Mouse (Mus musculus) neural tube, embryonic 15.5 days (tissue): ENCODE data around the gene Fgfr2. TPM values are rescaled to one million over a fixed set of nuclear protein-coding genes. Genes with fewer than 3 reads are reported as not detected.
A peak's percentile ranks its signal among the peaks of the same experiment; 100 is the strongest.

Experiments used
- ATAC-seq: fragments of 200-750 bp; cut with Nextera tagmentation; 2 replicates; pipeline ENCODE4 v1.8.0; 2017; ENCODE audit warnings: mild to moderate bottlenecking, moderate TSS enrichment, moderate library complexity; ENCODE audit not compliant: low FRiP score
- H3K27ac ChIP-seq: fragments of 300-500 bp; sonication (generic); replicated peaks from 2 replicates; pipeline ENCODE4 v1.5.1; 2015; ENCODE audit warnings: mild to moderate bottlenecking, inconsistent platforms
- H3K27me3 ChIP-seq: fragments of 300-500 bp; sonication (generic); replicated peaks from 2 replicates; pipeline ENCODE4 v1.6.1; 2015; ENCODE audit warnings: inconsistent platforms
- H3K36me3 ChIP-seq: fragments of 300-500 bp; sonication (generic); 2 replicates; pipeline ENCODE4 v1.6.1; 2015; ENCODE audit warnings: inconsistent platforms
- H3K4me1 ChIP-seq: fragments of 300-500 bp; sonication (generic); 2 replicates; pipeline ENCODE4 v1.6.1; 2015; ENCODE audit warnings: inconsistent platforms
- H3K4me2 ChIP-seq: fragments of 300-500 bp; sonication (generic); 2 replicates; pipeline ENCODE4 v1.6.1; 2015; ENCODE audit warnings: inconsistent platforms, mild to moderate bottlenecking, moderate library complexity
- H3K4me3 ChIP-seq: fragments of 300-500 bp; sonication (generic); replicated peaks from 2 replicates; pipeline ENCODE4 v1.5.1; 2015; ENCODE audit warnings: mild to moderate bottlenecking, inconsistent platforms
- H3K9ac ChIP-seq: fragments of 300-500 bp; sonication (generic); replicated peaks from 2 replicates; pipeline ENCODE4 v1.6.1; 2015; ENCODE audit warnings: mild to moderate bottlenecking, inconsistent platforms
- H3K9me3 ChIP-seq: fragments of 300-500 bp; sonication (generic); replicated peaks from 2 replicates; pipeline ENCODE4 v1.6.1; 2016; ENCODE audit warnings: inconsistent platforms
- WGBS: fragments of 180-500 bp; shearing (Covaris S2); methylation state at CpG from one replicate; pipeline ENCODE4 v1.1.7; 2015; ENCODE audit warnings: mixed read lengths; 5-methylcytosine and 5-hydroxymethylcytosine counted together
- polyA plus RNA-seq: library from polyadenylated mRNA; unstranded; fragments of >200 nt; fragmentation: Nextera tagmentation; extraction: Ambion mirVana; gene quantifications from 2 replicates; pipeline ENCODE4 v1.2.1, GENCODE M21; 2015

The Fgfr2 gene
- polyA plus RNA-seq, 1 experiment from 2014 or later, result 21.2 TPM

DNA sequence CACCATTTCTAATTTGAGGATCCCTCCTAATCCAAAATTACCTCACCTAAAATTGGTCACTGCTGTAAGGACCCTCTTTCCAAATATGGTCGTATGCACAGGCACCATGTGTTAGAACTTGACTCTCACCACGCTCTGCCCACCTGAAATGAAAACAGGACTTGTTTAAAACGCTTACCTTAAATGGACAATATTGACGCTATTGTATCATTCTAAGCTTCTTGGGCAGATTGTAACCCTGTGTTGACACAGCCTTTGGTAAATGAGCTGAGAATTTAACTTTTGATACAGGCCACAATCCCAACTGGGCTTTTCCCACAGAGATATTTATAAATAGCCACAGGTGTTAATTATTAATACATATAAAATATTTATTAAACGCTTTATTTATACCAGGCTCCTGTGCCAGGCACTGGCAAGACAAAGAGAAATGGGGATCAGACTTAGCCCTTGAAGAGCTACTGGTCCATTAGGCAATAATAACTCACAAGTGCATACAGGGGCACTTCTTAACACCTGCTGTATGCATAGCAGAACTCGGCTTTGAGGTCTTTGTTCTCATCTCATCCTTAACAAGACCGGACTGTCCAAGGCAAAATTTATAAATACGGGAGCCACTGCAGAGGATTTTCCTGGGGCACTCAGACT lies 16.7 kb upstream of the Fgfr2 start:
- WGBS, result 80% methylated on average over 8 of the region's 8 CpGs

GRCm38 (mm10) chr7:133133552-133133951 lies 10.4 kb upstream of the Fgfr2 start:
- Histone ChIP-seq H3K27me3 (no peaks in the 10 kb centered on the region), H3K9ac (no peak overlapping the region), H3K4me2 (no peak overlapping the region), H3K9me3 (no peaks in the 10 kb centered on the region), H3K36me3 (no peaks in the 10 kb centered on the region), H3K4me1 (no peaks in the 10 kb centered on the region), H3K27ac (no peak overlapping the region), H3K4me3 (no peak overlapping the region)
- WGBS, result 73% methylated on average over 5 of the region's 5 CpGs
- no peak for ATAC-seq

More for the DNA sequence above, 16.7 kb upstream of the Fgfr2 start:
- Histone ChIP-seq H3K36me3 (no peaks in the 10 kb centered on the region), H3K27ac (no peak overlapping the region), H3K9ac (no peak overlapping the region), H3K4me3 (no peak overlapping the region), H3K9me3 (no peaks in the 10 kb centered on the region), H3K27me3 (no peaks in the 10 kb centered on the region), H3K4me1 (no peaks in the 10 kb centered on the region), H3K4me2 (no peak overlapping the region)
- ATAC-seq, result no peak

GRCm38 (mm10) chr7:133132702-133133101 lies 9.6 kb upstream of the Fgfr2 start:
- Histone ChIP-seq H3K4me2 (no peak overlapping the region), H3K27ac (no peak overlapping the region), H3K9ac (no peak overlapping the region), H3K36me3 (no peaks in the 10 kb centered on the region), H3K4me3 (no peak overlapping the region), H3K9me3 (no peaks in the 10 kb centered on the region), H3K4me1 (no peaks in the 10 kb centered on the region), H3K27me3 (no peaks in the 10 kb centered on the region)
- no peak for ATAC-seq
- 95% methylated on average over 5 of the region's 5 CpGs for WGBS

- peak overlapping the region; percentile 98 for H3K4me2 ChIP-seq
- H3K36me3 ChIP-seq, result no peaks in the 10 kb centered on the region
- H3K27me3 ChIP-seq, result peaks cover 8% of the 10 kb centered on the region; the same call in 1 of the 2 replicates
- H3K27ac ChIP-seq, result peak overlapping the region; percentile 95
- ATAC-seq, result no peak
- no peaks in the 10 kb centered on the region for H3K9me3 ChIP-seq
- H3K4me3 ChIP-seq, result peak overlapping the region; percentile 84
- WGBS, result 7% methylated on average over 34 of the region's 34 CpGs
- H3K4me1 ChIP-seq, result peaks cover 34% of the 10 kb centered on the region
- peak overlapping the region; percentile 89 for H3K9ac ChIP-seq
These were observed 1.7 kb upstream of the Fgfr2 start for GRCm38 (mm10) chr7:133124701-133125485.

- peaks cover 8% of the 10 kb centered on the region; the same call in 1 of the 2 replicates for H3K27me3 ChIP-seq
- no peaks in the 10 kb centered on the region for H3K36me3 ChIP-seq
- peak within 1 kb of the TSS; percentile 89 for H3K9ac ChIP-seq
- no peaks in the 10 kb centered on the region for H3K9me3 ChIP-seq
- under 1% methylated on average over 52 of the region's 59 CpGs for WGBS
- peak; percentile 54 for ATAC-seq
- peaks cover 35% of the 10 kb centered on the region for H3K4me1 ChIP-seq
- H3K4me3 ChIP-seq, result peak within 1 kb of the TSS; percentile 84
- H3K4me2 ChIP-seq, result peak within 1 kb of the TSS; percentile 98
- H3K27ac ChIP-seq, result peak within 1 kb of the TSS; percentile 95
These were observed 1.0 kb upstream of the Fgfr2 start, which contains the start of gene Ctbp2 for GRCm38 (mm10) chr7:133123999-133124700. Ctbp2 (minus strand) TSS chr7:133124354.

GRCm38 (mm10) chr7:133122379-133123243 lies 539 bp downstream of the Fgfr2 start:
- Histone ChIP-seq H3K4me3 (peak overlapping the region; percentile 84), H3K4me2 (peak overlapping the region; percentile 98), H3K4me1 (peaks cover 45% of the 10 kb centered on the region), H3K9ac (peak overlapping the region; percentile 89), H3K27ac (peak overlapping the region; percentile 95), H3K27me3 (peaks cover 8% of the 10 kb centered on the region; the same call in 1 of the 2 replicates), H3K36me3 (no peaks in the 10 kb centered on the region), H3K9me3 (no peaks in the 10 kb centered on the region)
- under 1% methylated on average over 66 of the region's 102 CpGs for WGBS
- ATAC-seq, result peak; percentile 30

DNA sequence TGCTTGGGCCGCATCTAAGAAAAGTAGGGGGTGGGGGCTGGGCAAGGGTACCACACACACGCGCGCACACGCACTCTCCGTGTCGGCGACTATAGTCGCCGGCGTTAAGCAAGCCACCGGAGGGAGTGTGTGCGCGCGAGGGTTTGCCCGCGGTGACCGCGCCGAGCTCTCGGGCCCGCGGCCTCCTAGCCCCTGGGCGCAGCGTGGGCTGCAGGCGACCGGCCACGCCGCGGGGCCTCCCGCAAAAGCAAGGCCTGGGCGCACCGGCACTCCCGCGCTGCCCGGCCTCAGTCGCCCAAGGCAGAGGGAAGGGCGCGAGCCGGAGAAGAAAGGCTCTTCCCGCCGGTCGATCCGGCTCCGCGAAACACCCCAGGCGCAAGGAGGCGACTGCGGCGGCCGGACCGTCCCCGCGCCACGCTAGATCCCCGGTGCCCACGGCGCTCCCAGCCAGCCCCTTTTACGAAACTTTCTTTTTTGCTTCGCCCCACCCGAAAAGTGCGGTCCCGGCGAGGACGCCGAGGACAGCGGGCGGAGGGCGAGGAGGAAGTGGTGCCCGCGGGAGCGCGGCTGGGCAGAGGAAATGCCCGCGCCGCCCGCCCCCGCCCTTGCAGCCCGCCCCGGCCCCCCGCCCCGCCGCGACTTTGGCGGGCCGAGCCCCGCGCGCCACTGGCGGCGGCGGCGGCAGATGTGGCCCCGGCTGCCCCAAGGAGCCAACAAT lies 1.3 kb downstream of the Fgfr2 start:
- no peaks in the 10 kb centered on the region for H3K9me3 ChIP-seq
- H3K4me2 ChIP-seq, result peak overlapping the region; percentile 98
- peak; percentile 40 for ATAC-seq
- peaks cover 52% of the 10 kb centered on the region for H3K4me1 ChIP-seq
- H3K4me3 ChIP-seq, result peak overlapping the region; percentile 84
- peak overlapping the region; percentile 95 for H3K27ac ChIP-seq
- under 1% methylated on average over 82 of the region's 94 CpGs for WGBS
- H3K27me3 ChIP-seq, result peaks cover 5% of the 10 kb centered on the region; the same call in 1 of the 2 replicates
- peak overlapping the region; percentile 89 for H3K9ac ChIP-seq
- H3K36me3 ChIP-seq, result no peaks in the 10 kb centered on the region

- Histone ChIP-seq H3K27me3 (0 out of 2 replicates have a peak, but pooled peaks cover under 1% of the 10 kb centered on the region), H3K36me3 (no peaks in the 10 kb centered on the region), H3K9ac (peak overlapping the region; percentile 89), H3K4me3 (peak overlapping the region; percentile 84), H3K4me1 (peaks cover 58% of the 10 kb centered on the region), H3K4me2 (peak overlapping the region; percentile 98), H3K27ac (peak overlapping the region; percentile 95), H3K9me3 (no peaks in the 10 kb centered on the region)
- 2% methylated on average over 14 of the region's 14 CpGs for WGBS
- ATAC-seq, result no peak
These were observed 2.0 kb downstream of the Fgfr2 start for GRCm38 (mm10) chr7:133121080-133121607.

- Histone ChIP-seq H3K4me3 (peak overlapping the region; percentile 29), H3K27ac (0 out of 2 replicates have a peak overlapping the region, but pooled peaks have one; percentile 6), H3K27me3 (no peaks in the 10 kb centered on the region), H3K4me1 (peaks cover 64% of the 10 kb centered on the region), H3K9me3 (no peaks in the 10 kb centered on the region), H3K36me3 (no peaks in the 10 kb centered on the region), H3K9ac (peak overlapping the region; percentile 28; the same call in 1 of the 2 replicates), H3K4me2 (peak overlapping the region; percentile 98)
- ATAC-seq, result no peak
- WGBS, result 6% methylated on average over 15 of the region's 15 CpGs
These were observed 2.9 kb downstream of the Fgfr2 start for GRCm38 (mm10) chr7:133120221-133120751.

DNA sequence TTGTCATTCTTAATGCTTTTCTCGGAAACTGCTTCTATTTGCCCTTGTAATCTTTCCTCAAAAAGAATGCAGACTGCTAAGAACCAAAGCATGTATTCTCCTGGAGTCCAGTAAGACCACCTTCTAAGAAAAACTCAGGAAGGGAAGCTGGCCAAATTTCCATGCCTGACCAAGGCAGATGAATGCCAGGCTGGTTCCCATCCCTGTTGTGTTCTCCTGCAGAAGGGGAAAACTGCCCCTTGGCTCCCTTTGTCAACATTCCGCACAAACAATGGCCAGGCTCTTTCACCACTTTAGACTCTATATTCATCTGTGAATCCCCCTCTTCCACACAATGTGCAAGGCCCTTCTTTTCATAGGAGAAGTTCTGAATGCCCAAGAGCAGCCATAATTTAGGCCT lies 5.3 kb downstream of the Fgfr2 start:
- H3K4me3 ChIP-seq, result no peak overlapping the region
- 21% methylated on average over 2 of the region's 2 CpGs for WGBS
- H3K9me3 ChIP-seq, result no peaks in the 10 kb centered on the region
- H3K36me3 ChIP-seq, result no peaks in the 10 kb centered on the region
- H3K4me1 ChIP-seq, result peaks cover 67% of the 10 kb centered on the region
- no peak overlapping the region; the same call in 1 of the 2 replicates for H3K4me2 ChIP-seq
- H3K9ac ChIP-seq, result no peak overlapping the region
- no peaks in the 10 kb centered on the region for H3K27me3 ChIP-seq
- ATAC-seq, result no peak
- H3K27ac ChIP-seq, result no peak overlapping the region
